Mouse (Mus musculus): ENCODE measurements around the gene Pts.

Pts gene

GRCm38 (mm10) chr9:50528293-50528892, at the start of gene Pts:
TSS of gene Pts (minus strand) at chr9:50528724.
- DNase-seq (ENCODE audit: low spot score), result peak; percentile 95

- no peak for DNase-seq (ENCODE audit: low spot score)
Measured at GRCm38 (mm10) chr9:50569599-50570525, 41.3 kb upstream of the Pts start.

GRCm38 (mm10) chr9:50567881-50568280, 39.4 kb upstream of the Pts start:
- no peak for DNase-seq (ENCODE audit: low spot score)

GRCm38 (mm10) chr9:50567372-50567771, 38.8 kb upstream of the Pts start:
- DNase-seq (ENCODE audit: low spot score), result no peak

GRCm38 (mm10) chr9:50565940-50566339, 37.4 kb upstream of the Pts start:
- DNase-seq (ENCODE audit: low spot score), result no peak

GRCm38 (mm10) chr9:50565173-50565572, 36.6 kb upstream of the Pts start:
- no peak for DNase-seq (ENCODE audit: low spot score)

- DNase-seq (ENCODE audit: low spot score), result no peak
Measured at GRCm38 (mm10) chr9:50561918-50562360, 33.4 kb upstream of the Pts start.

GRCm38 (mm10) chr9:50561145-50561917, 32.8 kb upstream of the Pts start, which contains the start of gene Tex12:
TSS of gene Tex12 (minus strand) at chr9:50561325.
- no peak for DNase-seq (ENCODE audit: low spot score)

- DNase-seq (ENCODE audit: low spot score), result no peak
Measured at GRCm38 (mm10) chr9:50555094-50555446, 26.5 kb upstream of the Pts start, which contains the start of gene Bco2. TSS of gene Bco2 (minus strand) at chr9:50555181.

GRCm38 (mm10) chr9:50554241-50555093, 25.9 kb upstream of the Pts start, which contains the start of gene Il18:
TSS of gene Il18 (plus strand) at chr9:50554827.
- peak; percentile 72 for DNase-seq (ENCODE audit: low spot score)

GRCm38 (mm10) chr9:50553547-50553946, 25.0 kb upstream of the Pts start:
- DNase-seq (ENCODE audit: low spot score), result no peak

- no peak for DNase-seq (ENCODE audit: low spot score)
Measured at GRCm38 (mm10) chr9:50552206-50552605, 23.7 kb upstream of the Pts start.

- DNase-seq (ENCODE audit: low spot score), result no peak
Measured at GRCm38 (mm10) chr9:50548936-50549335, 20.4 kb upstream of the Pts start.

- no peak for DNase-seq (ENCODE audit: low spot score)
Measured at GRCm38 (mm10) chr9:50547859-50548478, 19.4 kb upstream of the Pts start.

- DNase-seq (ENCODE audit: low spot score), result no peak
Measured at GRCm38 (mm10) chr9:50542401-50542800, 13.9 kb upstream of the Pts start.

GRCm38 (mm10) chr9:50540170-50540569, 11.6 kb upstream of the Pts start:
- no peak for DNase-seq (ENCODE audit: low spot score)

GRCm38 (mm10) chr9:50537295-50537694, 8.8 kb upstream of the Pts start:
- no peak for DNase-seq (ENCODE audit: low spot score)

GRCm38 (mm10) chr9:50536603-50537135, 8.1 kb upstream of the Pts start:
- DNase-seq (ENCODE audit: low spot score), result no peak

GRCm38 (mm10) chr9:50535930-50536329, 7.4 kb upstream of the Pts start:
- no peak for DNase-seq (ENCODE audit: low spot score)

- no peak for DNase-seq (ENCODE audit: low spot score)
Measured at GRCm38 (mm10) chr9:50533791-50534190, 5.3 kb upstream of the Pts start.

GRCm38 (mm10) chr9:50533328-50533727, 4.8 kb upstream of the Pts start:
- DNase-seq (ENCODE audit: low spot score), result no peak

Measured in left cerebral cortex, adult 11 months (tissue).